Mouse (Mus musculus) layer of hippocampus, adult 9-11 months (tissue): Measurements from ENCODE around the gene Retreg3.

Source experiments
- DNase-seq: peaks from one replicate; pipeline ENCODE4 v3.0.0; 2022

Gene Retreg3

DNA sequence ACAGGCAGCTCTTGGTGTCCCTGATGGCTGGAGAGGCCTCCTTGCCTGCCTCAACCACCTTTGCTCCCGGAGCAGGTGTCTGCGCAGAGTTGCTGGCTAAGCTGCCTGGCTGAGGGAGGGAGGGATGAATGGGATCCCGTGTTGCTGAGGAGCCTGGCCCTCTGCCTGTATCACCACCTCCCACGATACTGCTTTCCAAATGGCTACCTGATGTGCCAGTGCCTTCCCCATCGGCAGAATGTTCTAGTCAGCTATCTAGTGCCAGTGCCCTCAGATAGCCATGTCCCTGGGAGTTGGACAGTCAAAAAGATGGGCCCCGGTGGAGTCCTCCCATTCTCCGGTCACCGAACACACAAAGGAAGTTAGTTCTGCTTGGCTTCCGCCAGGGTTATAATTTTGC, 69.3 kb downstream of the Retreg3 start:
- DNase-seq, result peak; percentile 76

DNA sequence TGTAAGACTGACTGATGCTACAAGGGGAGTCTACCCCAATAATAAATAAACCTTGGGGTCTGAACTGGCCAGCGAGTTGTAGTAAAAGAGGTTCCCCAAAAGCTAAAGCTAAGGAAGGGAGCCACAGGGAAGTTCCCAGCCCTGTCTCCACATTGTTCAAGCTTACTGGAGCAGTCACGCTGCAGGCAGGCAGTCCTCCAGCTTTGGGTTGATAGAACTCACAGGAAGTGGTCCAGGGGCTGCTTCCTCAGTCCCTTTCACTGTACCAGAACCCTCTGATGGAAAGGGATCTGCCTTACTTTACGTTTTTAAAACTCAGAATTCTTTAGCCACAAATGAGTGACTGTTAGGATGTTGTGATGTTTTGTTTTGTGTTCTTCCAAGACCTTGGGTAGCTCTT, 72.2 kb downstream of the Retreg3 start:
- no peak for DNase-seq

DNA sequence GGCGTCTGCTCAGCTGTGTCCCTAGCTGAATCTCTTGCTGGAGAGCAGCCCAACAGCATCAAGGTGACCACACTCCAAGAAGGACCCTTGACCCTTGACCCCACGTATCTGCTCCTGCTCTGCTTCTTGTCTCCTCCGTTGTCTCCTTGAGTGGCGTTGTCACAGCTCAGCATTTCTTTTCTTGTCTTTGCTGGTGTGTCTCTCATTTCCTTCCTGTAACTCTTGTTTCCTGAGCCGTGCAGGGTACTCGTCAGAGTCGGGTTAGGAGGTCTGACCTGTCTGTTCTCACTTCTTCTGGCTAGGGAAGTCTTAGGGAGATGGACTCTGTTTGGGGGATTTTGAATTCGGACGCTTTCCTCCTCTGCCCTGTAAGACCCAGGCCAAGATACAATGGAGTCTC, 73.3 kb downstream of the Retreg3 start:
- no peak for DNase-seq
